Comparison of ENCODE assay signal across 20 mouse cellular contexts in genomic region chr9:115320156-115320555, GRCm38 (mm10).
"Had no signal": no experiment of that assay in that cellular context is flagged by ENCODE, and none has a peak within 500 bp of the region (broad histone marks: within the 10 kb centered on the region; RNA-seq: fewer than 3 reads in every experiment).

No protein-coding gene starts in this region.

- H3K36me3 ChIP-seq: midbrain, embryonic 10.5 days; midbrain, embryonic 12.5 days; neural tube, embryonic 13.5 days; neural tube, embryonic 15.5 days had no signal

- ATAC-seq: lung, postnatal 0 days; midbrain, embryonic 16.5 days had no signal

- H3K27me3 ChIP-seq: midbrain, embryonic 12.5 days; neural tube, embryonic 13.5 days; neural tube, embryonic 15.5 days had no signal

- H3K9me3 ChIP-seq: neural tube, embryonic 15.5 days had no signal

- H3K4me2 ChIP-seq: lung, embryonic 14.5 days; midbrain, embryonic 12.5 days; neural tube, embryonic 13.5 days; neural tube, embryonic 15.5 days had no signal

- DNase-seq: lung, adult 18-20 months; lung, embryonic 14.5 days; lung, postnatal 14 days; lung, postnatal 4 days; midbrain, embryonic 14.5 days; retina, postnatal 1 day; right cerebral cortex, adult 18-20 months; right cerebral cortex, postnatal 25 days; right cerebral cortex, postnatal 4 days; spleen, adult 18-20 months; thymus, adult 2 months; thymus, postnatal 25 days; thymus, postnatal 4 days had no signal

- H3K9ac ChIP-seq: lung, embryonic 14.5 days; midbrain, embryonic 12.5 days; neural tube, embryonic 13.5 days; neural tube, embryonic 15.5 days had no signal

- H3K4me3 ChIP-seq: midbrain, embryonic 10.5 days; midbrain, embryonic 12.5 days; myocyte; neural tube, embryonic 13.5 days; neural tube, embryonic 15.5 days had no signal

- H3K27ac ChIP-seq: midbrain, embryonic 10.5 days; midbrain, embryonic 12.5 days; neural tube, embryonic 13.5 days; neural tube, embryonic 15.5 days had no signal
